8 mouse cellular contexts compared by ENCODE assay signal in genomic region chr6:39419386-39419850, GRCm38 (mm10). TPM values are rescaled to one million over a fixed set of nuclear protein-coding genes. Genes with fewer than 3 reads are reported as not detected.
DNase-seq lines count a peak whose midpoint lies in the region; ATAC-seq and TF ChIP-seq lines count a peak whose summit lies in the region.

No protein-coding gene starts in this region.

- TF ChIP-seq POLR2A in cerebellum, adult 2 months (IDR thresholded peaks at IDR 0.05; ENCODE audit: borderline replicate concordance, insufficient read depth, low read length) = no peak

- no peak for ATAC-seq in lung, embryonic 15.5 days (ENCODE audit: borderline replicate concordance, extremely low read depth, low FRiP score, low TSS enrichment)
- ATAC-seq in forebrain, embryonic 12.5 days (ENCODE audit: low FRiP score) = no peak
- no peak for ATAC-seq in neural tube, embryonic 12.5 days (ENCODE audit: low FRiP score, low read depth)

- WGBS in cerebellum, adult 2 months = 1% methylated on average over 43 of the region's 43 CpGs
- under 1% methylated on average over 43 of the region's 43 CpGs for WGBS in lung, embryonic 15.5 days
- WGBS in forebrain, embryonic 12.5 days = under 1% methylated on average over 43 of the region's 43 CpGs
- WGBS in limb, embryonic 10.5 days = under 1% methylated on average over 43 of the region's 43 CpGs
- WGBS in neural tube, embryonic 12.5 days = under 1% methylated on average over 43 of the region's 43 CpGs

- H3K9ac ChIP-seq in lung, embryonic 15.5 days = peak overlapping the region; percentile 67
- H3K9ac ChIP-seq in forebrain, embryonic 12.5 days = peak overlapping the region; percentile 93
- peak overlapping the region; percentile 94 for H3K9ac ChIP-seq in neural tube, embryonic 12.5 days

- H3K4me1 ChIP-seq in cerebellum, adult 2 months (ENCODE audit: control insufficient read depth, insufficient read depth, low read length) = no peaks in the 10 kb centered on the region
- peaks cover 5% of the 10 kb centered on the region; the same call in 1 of the 2 replicates for H3K4me1 ChIP-seq in lung, embryonic 15.5 days
- H3K4me1 ChIP-seq in forebrain, embryonic 12.5 days = peaks cover 8% of the 10 kb centered on the region; the same call in 1 of the 2 replicates
- H3K4me1 ChIP-seq in limb, embryonic 10.5 days = peaks cover 8% of the 10 kb centered on the region; the same call in 1 of the 2 replicates
- H3K4me1 ChIP-seq in neural tube, embryonic 12.5 days = peaks cover 9% of the 10 kb centered on the region

- H3K27ac ChIP-seq in cerebellum, adult 2 months (ENCODE audit: insufficient read depth, low read length) = peak overlapping the region; percentile 99
- H3K27ac ChIP-seq in lung, embryonic 15.5 days = peak overlapping the region; percentile 71; the same call in 1 of the 2 replicates
- H3K27ac ChIP-seq in forebrain, embryonic 12.5 days = peak overlapping the region; percentile 95
- peak overlapping the region; percentile 86 for H3K27ac ChIP-seq in limb, embryonic 10.5 days
- peak overlapping the region; percentile 91 for H3K27ac ChIP-seq in neural tube, embryonic 12.5 days

- no peak for DNase-seq in cerebellum, adult 2 months
- no peak for DNase-seq in cerebellum, adult 9-11 months
- DNase-seq in lung, postnatal 14 days = no peak
- DNase-seq in limb, embryonic 10.5 days (ENCODE audit: low spot score) = no peak
- no peak for DNase-seq in adrenal gland, postnatal 36 days

- no peak for TF ChIP-seq CTCF in cerebellum, adult 2 months (IDR thresholded peaks at IDR 0.05; ENCODE audit: borderline replicate concordance, insufficient read depth, low read depth, low read length)

- no peaks in the 10 kb centered on the region for H3K36me3 ChIP-seq in lung, embryonic 15.5 days
- no peaks in the 10 kb centered on the region for H3K36me3 ChIP-seq in forebrain, embryonic 12.5 days (replicated peaks)
- no peaks in the 10 kb centered on the region for H3K36me3 ChIP-seq in limb, embryonic 10.5 days
- no peaks in the 10 kb centered on the region for H3K36me3 ChIP-seq in neural tube, embryonic 12.5 days

- H3K4me2 ChIP-seq in lung, embryonic 15.5 days = peak overlapping the region; percentile 89
- peak overlapping the region; percentile 60 for H3K4me2 ChIP-seq in forebrain, embryonic 12.5 days
- H3K4me2 ChIP-seq in neural tube, embryonic 12.5 days (replicated peaks) = peak overlapping the region; percentile 69

- H3K27me3 ChIP-seq in cerebellum, adult 2 months (ENCODE audit: control insufficient read depth, insufficient read depth, low read length) = no peaks in the 10 kb centered on the region
- H3K27me3 ChIP-seq in lung, embryonic 15.5 days = peaks cover 27% of the 10 kb centered on the region; the same call in 1 of the 2 replicates
- H3K27me3 ChIP-seq in forebrain, embryonic 12.5 days = 0 out of 2 replicates have a peak, but pooled peaks cover 9% of the 10 kb centered on the region
- H3K27me3 ChIP-seq in limb, embryonic 10.5 days (ENCODE audit: low read depth, poor library complexity, severe bottlenecking) = peaks cover 35% of the 10 kb centered on the region
- H3K27me3 ChIP-seq in neural tube, embryonic 12.5 days (replicated peaks) = 0 out of 2 replicates have a peak, but pooled peaks cover 3% of the 10 kb centered on the region

- no peaks in the 10 kb centered on the region for H3K9me3 ChIP-seq in lung, embryonic 15.5 days
- H3K9me3 ChIP-seq in forebrain, embryonic 12.5 days = no peaks in the 10 kb centered on the region
- no peaks in the 10 kb centered on the region for H3K9me3 ChIP-seq in limb, embryonic 10.5 days (replicated peaks)
- no peaks in the 10 kb centered on the region for H3K9me3 ChIP-seq in neural tube, embryonic 12.5 days

- H3K4me3 ChIP-seq in cerebellum, adult 2 months (replicated peaks; ENCODE audit: insufficient read depth, low read depth, low read length) = peak overlapping the region; percentile 87
- H3K4me3 ChIP-seq in lung, embryonic 15.5 days = peak overlapping the region; percentile 100
- H3K4me3 ChIP-seq in forebrain, embryonic 12.5 days (replicated peaks) = peak overlapping the region; percentile 97
- peak overlapping the region; percentile 86 for H3K4me3 ChIP-seq in limb, embryonic 10.5 days
- peak overlapping the region; percentile 87 for H3K4me3 ChIP-seq in neural tube, embryonic 12.5 days

RNA-seq across cellular contexts. Expression of gene Mkrn1, which starts 0.8 kb away (rescaled TPM):
- 137 and 139 TPM in 2 replicates for polyA plus RNA-seq in cerebellum, adult 2 months (2012; rRNA removed)
- 66.5 and 68.5 TPM in 2 replicates for polyA plus RNA-seq in lung, embryonic 15.5 days (2015; fragmentation: Nextera tagmentation; extraction: Ambion mirVana)
- polyA plus RNA-seq in forebrain, embryonic 12.5 days (2016; fragmentation: Nextera tagmentation; extraction: Ambion mirVana) = 143 and 156 TPM in 2 replicates
- polyA plus RNA-seq in limb, embryonic 10.5 days (2016; fragmentation: Nextera tagmentation; extraction: Ambion mirVana) = 28.2 and 35.5 TPM in 2 replicates
- polyA plus RNA-seq in neural tube, embryonic 12.5 days (2016; fragmentation: Nextera tagmentation; extraction: Ambion mirVana) = 204 and 209 TPM in 2 replicates
- total RNA-seq in adrenal gland, postnatal 36 days (2021) = 10 to 100 TPM; 76.0 to 89.5 TPM

RNA-seq across cellular contexts. Expression of gene Rab19, which starts 38.4 kb away (rescaled TPM):
- 0.15 and 0.21 TPM in 2 replicates for polyA plus RNA-seq in cerebellum, adult 2 months (2012; rRNA removed)
- polyA plus RNA-seq in lung, embryonic 15.5 days (2015; fragmentation: Nextera tagmentation; extraction: Ambion mirVana) = 4.2 and 6.3 TPM in 2 replicates
- 0.13 and 0.36 TPM in 2 replicates for polyA plus RNA-seq in forebrain, embryonic 12.5 days (2016; fragmentation: Nextera tagmentation; extraction: Ambion mirVana)
- polyA plus RNA-seq in limb, embryonic 10.5 days (2016; fragmentation: Nextera tagmentation; extraction: Ambion mirVana) = 0.28 and 0.49 TPM in 2 replicates
- 0.32 and 0.33 TPM in 2 replicates for polyA plus RNA-seq in neural tube, embryonic 12.5 days (2016; fragmentation: Nextera tagmentation; extraction: Ambion mirVana)
- under 1 TPM; 0.40 to 0.59 TPM for total RNA-seq in adrenal gland, postnatal 36 days (2021)

RNA-seq across cellular contexts. Expression of gene Slc37a3, which starts 41.9 kb away (rescaled TPM):
- 26.2 and 27.8 TPM in 2 replicates for polyA plus RNA-seq in cerebellum, adult 2 months (2012; rRNA removed)
- polyA plus RNA-seq in lung, embryonic 15.5 days (2015; fragmentation: Nextera tagmentation; extraction: Ambion mirVana) = 39.3 and 41.5 TPM in 2 replicates
- polyA plus RNA-seq in forebrain, embryonic 12.5 days (2016; fragmentation: Nextera tagmentation; extraction: Ambion mirVana) = 49.0 and 52.1 TPM in 2 replicates
- 43.1 and 48.9 TPM in 2 replicates for polyA plus RNA-seq in limb, embryonic 10.5 days (2016; fragmentation: Nextera tagmentation; extraction: Ambion mirVana)
- 57.1 and 63.6 TPM in 2 replicates for polyA plus RNA-seq in neural tube, embryonic 12.5 days (2016; fragmentation: Nextera tagmentation; extraction: Ambion mirVana)
- total RNA-seq in adrenal gland, postnatal 36 days (2021) = 10 to 100 TPM; 38.9 to 39.5 TPM
